Mouse (Mus musculus) gastrocnemius, adult 2 months (tissue): ENCODE measurements at regions not wholly inside any gene's neighbourhood (a gene's known extent, or its start where the extent isn't known, plus 50 kb on each side); places are given as distances from the start of the nearest gene placed in this dataset.
A peak's percentile ranks its signal among the peaks of the same experiment; 100 is the strongest.

Source experiments
- DNase-seq: peaks from one replicate; pipeline ENCODE4 v3.0.0; 2022
- H3K27ac ChIP-seq: fragments of 200-600 bp; 2 replicates; pipeline ENCODE4 v1.8.1; 2022; ENCODE audit warnings: mild to moderate bottlenecking
- H3K4me3 ChIP-seq: fragments of 200-600 bp; 2 replicates; pipeline ENCODE4 v1.8.1; 2022; ENCODE audit warnings: mild to moderate bottlenecking, moderate library complexity
- CTCF ChIP-seq: fragments of 200-600 bp; IDR thresholded peaks from 2 replicates; pipeline ENCODE4 v1.8.1; 2022; ENCODE audit warnings: antibody characterized with exemption, mild to moderate bottlenecking, moderate library complexity
- intact Hi-C: fragments of 180-260 bp; cut with DNase I; formaldehyde crosslinking; loops from one replicate; pipeline ENCODE4 v1.15.1; 2025

GRCm38 (mm10) chr6:143287322-143287721 is 120.3 kb downstream of the Etnk1 start:
- H3K4me3 ChIP-seq = no peak overlapping the region
- DNase-seq = no peak
- no peak for TF ChIP-seq CTCF
- intact Hi-C loops = no loop called here
- H3K27ac ChIP-seq = no peak overlapping the region

- Histone ChIP-seq H3K27ac (no peak overlapping the region), H3K4me3 (no peak overlapping the region)
- intact Hi-C loops = no loop called here
- no peak for DNase-seq
- TF ChIP-seq CTCF = no peak
Measured at GRCm38 (mm10) chr6:143288491-143289130, 121.6 kb downstream of the Etnk1 start.

GRCm38 (mm10) chr6:143293648-143294047 is 126.6 kb downstream of the Etnk1 start:
- no peak for DNase-seq

DNA sequence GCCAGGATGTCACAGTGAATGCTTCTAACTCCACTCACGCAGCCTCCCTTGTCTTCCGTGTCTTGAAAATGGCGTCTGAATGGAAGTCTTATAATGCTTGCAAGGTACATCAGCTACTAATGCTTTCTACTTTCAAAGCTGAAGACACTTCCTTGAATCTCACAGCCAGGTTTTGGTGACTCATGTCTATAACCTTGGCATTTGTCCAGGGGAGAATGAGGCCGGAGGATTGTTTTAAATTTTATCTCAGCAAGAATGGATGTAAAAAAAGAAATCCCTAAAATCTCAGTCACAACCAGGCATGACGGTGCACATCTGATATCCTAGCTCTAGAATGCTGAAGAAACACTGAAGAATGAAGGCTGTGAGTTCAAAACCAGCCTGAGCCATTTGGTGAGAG is 131.4 kb downstream of the Etnk1 start:
- no peak for DNase-seq
- no peak for TF ChIP-seq CTCF
- H3K27ac ChIP-seq = no peak overlapping the region
- H3K4me3 ChIP-seq = no peak overlapping the region
- intact Hi-C loops = no loop called here

More at GRCm38 (mm10) chr6:143293648-143294047, 126.6 kb downstream of the Etnk1 start:
- no peak overlapping the region for H3K27ac ChIP-seq
- no peak for TF ChIP-seq CTCF
- intact Hi-C loops = no loop called here
- no peak overlapping the region for H3K4me3 ChIP-seq

- H3K27ac ChIP-seq = no peak overlapping the region
- no peak overlapping the region for H3K4me3 ChIP-seq
- DNase-seq = no peak
- intact Hi-C loops = no loop called here
- TF ChIP-seq CTCF = no peak
Measured at GRCm38 (mm10) chr6:143301414-143301813, 134.4 kb downstream of the Etnk1 start.

DNA sequence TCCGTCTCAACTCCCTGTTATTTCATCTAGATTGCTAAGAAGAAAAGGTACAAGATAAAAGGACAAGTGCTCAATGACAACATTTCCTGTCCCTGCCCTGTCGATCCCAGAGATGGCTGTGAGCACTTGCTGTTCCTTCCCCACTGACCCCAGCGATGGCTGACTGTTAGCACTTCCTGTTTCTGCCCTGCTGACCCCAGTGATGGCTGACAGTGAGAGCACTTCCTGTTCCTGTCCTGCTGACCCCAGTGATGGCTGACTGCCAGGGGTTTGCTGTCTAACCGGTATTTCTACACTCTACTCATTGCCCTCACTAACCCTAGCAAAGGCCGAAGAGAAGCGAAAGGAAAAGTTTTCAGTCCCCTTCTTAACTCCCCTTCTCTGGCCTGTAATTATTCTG is 140.3 kb downstream of the Etnk1 start:
- no peak for TF ChIP-seq CTCF
- Histone ChIP-seq H3K27ac (no peak overlapping the region), H3K4me3 (no peak overlapping the region)
- intact Hi-C loops = no loop called here
- no peak for DNase-seq

- TF ChIP-seq CTCF = no peak
- Histone ChIP-seq H3K27ac (no peak overlapping the region), H3K4me3 (no peak overlapping the region)
- no peak for DNase-seq
- intact Hi-C loops = no loop called here
Measured at GRCm38 (mm10) chr6:143315859-143316258, 148.8 kb downstream of the Etnk1 start.

DNA sequence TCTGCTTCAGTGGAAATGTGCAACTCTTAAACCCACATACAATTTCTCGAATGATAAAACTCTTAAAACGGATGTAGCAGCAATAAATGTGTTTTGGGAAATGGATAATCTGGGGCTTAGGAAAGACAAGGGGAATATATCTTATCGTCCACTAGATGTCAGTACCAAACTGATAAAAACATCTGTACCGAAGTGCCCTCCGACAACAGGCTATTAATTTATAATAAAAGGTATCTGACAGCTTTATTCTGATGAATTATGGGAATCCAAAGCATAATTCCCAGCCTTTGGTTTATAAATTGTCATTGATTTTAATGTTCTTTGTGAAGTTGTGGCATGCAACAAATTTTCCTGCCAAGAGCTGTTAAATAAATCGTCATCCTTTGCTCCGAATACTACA is 153.4 kb downstream of the Etnk1 start:
- DNase-seq = no peak
- peak; percentile 50 for TF ChIP-seq CTCF
- no peak overlapping the region for H3K4me3 ChIP-seq
- intact Hi-C loops = no loop called here
- H3K27ac ChIP-seq = no peak overlapping the region

DNA sequence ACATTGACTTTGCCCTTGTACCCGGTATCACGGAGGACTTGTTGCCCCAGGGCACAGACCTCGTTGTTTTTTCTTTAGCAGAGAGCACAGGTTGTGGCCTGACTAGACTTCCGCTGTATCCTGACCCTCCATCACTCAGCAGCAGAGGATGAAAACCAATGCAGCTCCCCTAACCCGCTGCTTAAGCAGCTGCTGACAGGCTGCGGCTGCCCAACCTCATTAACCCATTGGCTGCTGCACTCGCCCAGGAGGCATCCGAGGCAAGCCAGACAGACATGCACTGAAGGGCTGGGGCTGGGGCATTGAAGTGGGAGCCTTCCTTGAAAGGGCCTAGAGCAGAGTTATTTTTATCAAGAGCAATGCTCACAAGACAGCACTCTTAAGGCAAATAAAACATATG is 157.6 kb downstream of the Etnk1 start:
- intact Hi-C loops = no loop called here
- Histone ChIP-seq H3K4me3 (no peak overlapping the region), H3K27ac (no peak overlapping the region)
- no peak for DNase-seq
- no peak for TF ChIP-seq CTCF

DNA sequence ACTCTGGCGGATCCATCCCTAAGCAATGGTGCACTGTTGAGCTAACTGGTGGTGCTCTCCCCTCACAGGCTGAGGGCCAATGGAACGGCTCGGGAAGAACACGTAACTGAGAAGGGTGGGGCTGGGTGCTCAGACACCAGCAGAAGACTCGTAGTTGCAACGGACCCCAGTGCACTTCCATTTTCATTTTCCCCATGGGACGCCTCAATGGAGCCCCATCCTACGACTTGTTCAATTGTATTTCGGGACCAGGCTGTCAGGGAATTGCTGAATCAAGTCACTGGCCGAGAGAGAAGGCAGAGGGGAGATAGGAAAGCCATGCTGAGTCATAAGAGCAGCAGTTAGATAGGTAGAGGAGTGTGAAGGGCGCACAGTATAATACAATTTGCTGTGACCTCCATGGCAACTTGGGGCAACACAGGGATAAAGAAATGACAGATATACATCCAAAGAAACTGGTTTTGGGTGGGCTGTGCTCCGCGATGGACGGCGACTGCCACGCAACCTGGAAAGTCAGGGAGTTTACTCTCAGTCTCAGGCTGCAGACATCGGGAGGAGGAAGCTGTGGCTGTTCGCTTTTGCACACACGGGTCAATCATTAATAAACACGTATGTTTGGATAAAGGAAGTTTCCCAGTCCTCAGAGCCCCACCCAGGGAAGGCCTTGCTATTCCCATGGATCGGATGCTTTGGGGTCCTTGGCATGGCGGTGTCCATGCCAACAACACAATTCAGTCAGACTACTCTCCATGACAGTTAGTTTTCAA is 160.1 kb downstream of the Etnk1 start:
- H3K27ac ChIP-seq = no peak overlapping the region
- H3K4me3 ChIP-seq = peak overlapping the region; percentile 40
- no peak for DNase-seq
- intact Hi-C loops = no loop called here
- no peak for TF ChIP-seq CTCF

DNA sequence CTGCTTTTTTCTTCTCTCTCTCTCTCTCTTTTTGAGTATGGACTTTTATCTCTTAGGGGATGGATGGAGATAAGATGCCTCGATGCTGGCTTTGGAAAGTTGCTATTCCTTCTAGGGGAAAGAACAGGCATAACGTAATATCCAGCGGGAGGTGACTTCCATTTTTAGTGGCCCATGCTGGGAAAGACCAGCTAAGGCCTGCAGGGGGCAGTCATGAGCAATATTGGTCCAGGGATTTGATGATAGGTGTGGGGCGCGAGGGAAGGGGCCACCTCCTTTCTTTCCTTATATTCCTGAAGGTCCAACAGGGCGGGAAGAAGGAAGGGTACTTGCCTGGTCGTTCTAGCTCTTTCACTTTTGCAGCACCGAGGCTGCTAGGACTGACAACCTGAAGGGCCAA is 160.8 kb downstream of the Etnk1 start:
- peak; percentile 9; the same call in 1 of the 2 replicates for TF ChIP-seq CTCF
- intact Hi-C loops = no loop called here
- no peak overlapping the region for H3K4me3 ChIP-seq
- H3K27ac ChIP-seq = no peak overlapping the region
- no peak for DNase-seq

DNA sequence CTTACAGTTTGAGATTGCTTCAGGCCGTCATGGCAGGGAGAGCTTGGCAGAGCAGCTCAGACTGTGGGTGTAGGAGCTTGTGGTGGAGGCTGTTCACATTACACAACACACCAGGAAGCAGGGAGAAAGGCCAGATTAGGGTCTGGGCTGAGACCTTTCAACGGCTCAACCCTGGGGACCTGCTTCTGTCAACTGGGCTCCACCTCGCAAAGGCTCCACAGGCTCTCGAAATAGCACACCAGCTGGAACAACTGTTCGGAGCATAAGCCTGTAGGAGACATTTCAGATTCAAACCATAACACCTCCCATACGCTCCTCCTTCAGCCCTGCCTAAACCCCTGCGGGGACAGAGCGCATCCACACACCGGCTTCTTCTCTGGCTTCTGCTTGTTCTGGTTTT is 161.2 kb downstream of the Etnk1 start:
- no peak overlapping the region for H3K27ac ChIP-seq
- no peak overlapping the region for H3K4me3 ChIP-seq
- DNase-seq = no peak
- intact Hi-C loops = no loop called here
- TF ChIP-seq CTCF = no peak

DNA sequence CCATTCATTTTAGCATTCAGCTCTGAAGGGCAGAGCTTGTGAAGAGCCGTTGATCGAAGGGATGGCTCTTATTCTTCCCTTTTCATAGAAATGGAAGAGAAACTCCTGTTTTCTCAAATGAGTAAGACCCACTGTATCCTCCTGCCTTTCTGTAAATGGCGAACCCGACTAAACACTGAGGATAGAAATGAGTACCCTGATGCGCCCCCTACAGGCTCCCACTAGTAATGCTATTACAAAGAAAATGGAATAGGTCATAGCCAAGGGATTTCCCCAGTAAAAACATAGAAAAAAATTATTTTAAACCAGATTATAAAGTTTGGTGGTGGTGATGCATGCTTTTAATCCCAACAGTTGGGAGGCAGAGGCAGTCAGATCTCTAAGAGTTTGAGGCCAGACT is 162.1 kb downstream of the Etnk1 start:
- H3K4me3 ChIP-seq = no peak overlapping the region
- DNase-seq = no peak
- no peak overlapping the region for H3K27ac ChIP-seq
- intact Hi-C loops = no loop called here
- TF ChIP-seq CTCF = peak; percentile 19; the same call in 1 of the 2 replicates

DNA sequence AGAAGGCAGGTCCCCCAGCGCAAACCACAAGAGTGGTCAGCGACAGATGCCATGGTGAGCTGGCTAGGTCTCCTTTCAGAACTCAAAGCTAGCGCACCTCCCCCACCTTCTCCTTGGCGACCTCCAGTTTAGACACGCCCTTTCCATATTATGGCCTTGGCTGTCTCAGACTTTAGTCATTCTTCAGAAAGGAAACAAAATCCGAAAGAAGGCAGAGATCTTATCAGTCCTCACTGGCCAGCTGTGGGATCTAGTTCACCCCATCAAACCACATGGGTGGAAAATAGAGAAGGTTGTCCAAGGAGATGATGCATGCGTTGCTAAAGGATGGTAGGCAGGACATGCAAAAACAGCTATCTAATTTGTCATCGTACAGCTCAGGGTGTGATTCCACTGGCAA is 166.5 kb downstream of the Etnk1 start:
- TF ChIP-seq CTCF = no peak
- DNase-seq = no peak
- intact Hi-C loops = no loop called here
- no peak overlapping the region for H3K27ac ChIP-seq
- H3K4me3 ChIP-seq = no peak overlapping the region
